Mouse (Mus musculus): ENCODE data around the gene Rftn2. TPM values are rescaled to one million over a fixed set of nuclear protein-coding genes. Genes with fewer than 3 reads are reported as not detected.
A peak's percentile ranks its signal among the peaks of the same experiment; 100 is the strongest.

The Rftn2 gene
- polyA plus RNA-seq, 1 experiment from 2014 or later = 38.2 TPM

DNA sequence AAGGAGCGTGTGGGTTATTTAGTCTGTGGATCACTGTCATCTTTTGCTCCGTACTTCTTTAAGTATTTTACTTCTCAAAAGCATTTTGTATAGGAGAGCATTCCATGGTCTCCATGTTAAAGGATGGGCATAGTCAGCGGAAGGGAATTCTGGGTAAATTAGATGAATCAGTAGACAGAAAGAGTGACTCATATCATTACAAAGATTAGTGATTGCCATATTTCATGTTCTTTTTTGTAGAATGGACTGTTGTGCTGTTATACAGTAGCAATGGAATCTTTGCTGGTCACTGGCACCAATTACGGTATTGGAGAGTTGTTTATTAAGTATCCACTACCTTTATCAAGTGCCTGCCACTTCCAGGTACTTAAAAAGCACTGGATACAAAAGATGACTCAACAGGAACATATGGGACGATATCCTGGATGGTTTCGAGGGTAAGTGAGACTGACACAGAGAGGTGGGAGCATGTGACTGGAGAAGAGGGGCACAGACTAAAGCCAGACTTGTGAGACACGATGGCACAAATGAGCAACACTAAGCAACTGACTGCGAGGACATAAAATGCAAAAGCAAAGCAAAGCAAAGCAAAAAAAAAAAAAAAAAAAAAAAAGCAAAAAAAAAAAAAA lies 1.8 kb upstream of the Rftn2 start:
- no peak overlapping the region for H3K4me2 ChIP-seq
- H3K4me3 ChIP-seq (replicated peaks) = no peak overlapping the region
- H3K4me1 ChIP-seq (replicated peaks) = peaks cover 13% of the 10 kb centered on the region
- no peaks in the 10 kb centered on the region for H3K36me3 ChIP-seq
- no peak overlapping the region for H3K9ac ChIP-seq (replicated peaks)
- H3K27ac ChIP-seq = no peak overlapping the region
- no peaks in the 10 kb centered on the region for H3K9me3 ChIP-seq
- 87% methylated on average over 8 of the region's 8 CpGs for WGBS
- no peak for ATAC-seq (ENCODE audit: insufficient number of reproducible peaks, insufficient read depth, low FRiP score, low TSS enrichment, low read depth)
- H3K27me3 ChIP-seq = no peaks in the 10 kb centered on the region

GRCm38 (mm10) chr1:55227376-55227775 lies 794 bp upstream of the Rftn2 start:
- no peak overlapping the region for H3K9ac ChIP-seq (replicated peaks)
- no peak for ATAC-seq (ENCODE audit: insufficient number of reproducible peaks, insufficient read depth, low FRiP score, low TSS enrichment, low read depth)
- H3K4me3 ChIP-seq (replicated peaks) = no peak overlapping the region
- H3K9me3 ChIP-seq = no peaks in the 10 kb centered on the region
- H3K4me2 ChIP-seq = peak overlapping the region; percentile 34; the same call in 1 of the 2 replicates
- no peak overlapping the region for H3K27ac ChIP-seq
- WGBS = 31% methylated on average over 1 of the region's 1 CpGs
- no peaks in the 10 kb centered on the region for H3K36me3 ChIP-seq
- no peaks in the 10 kb centered on the region for H3K27me3 ChIP-seq
- peaks cover 21% of the 10 kb centered on the region for H3K4me1 ChIP-seq (replicated peaks)

- Histone ChIP-seq H3K27me3 (no peaks in the 10 kb centered on the region), H3K9me3 (no peaks in the 10 kb centered on the region), H3K27ac (peak overlapping the region; percentile 86), H3K36me3 (no peaks in the 10 kb centered on the region), H3K9ac (replicated peaks) (peak overlapping the region; percentile 66), H3K4me1 (replicated peaks) (peaks cover 25% of the 10 kb centered on the region), H3K4me2 (peak overlapping the region; percentile 59), H3K4me3 (replicated peaks) (peak overlapping the region; percentile 58)
- ATAC-seq (ENCODE audit: insufficient number of reproducible peaks, insufficient read depth, low FRiP score, low TSS enrichment, low read depth) = no peak; the same call in 1 of the 2 replicates
- WGBS = 14% methylated on average over 3 of the region's 3 CpGs
Measured at GRCm38 (mm10) chr1:55225398-55225797, 1.2 kb downstream of the Rftn2 start.

- Histone ChIP-seq H3K36me3 (no peaks in the 10 kb centered on the region), H3K27me3 (no peaks in the 10 kb centered on the region), H3K4me1 (replicated peaks) (peaks cover 25% of the 10 kb centered on the region), H3K4me2 (peak overlapping the region; percentile 59), H3K4me3 (replicated peaks) (peak overlapping the region; percentile 58), H3K9ac (replicated peaks) (peak overlapping the region; percentile 66; the same call in 1 of the 2 replicates), H3K27ac (peak overlapping the region; percentile 24; the same call in 1 of the 2 replicates), H3K9me3 (no peaks in the 10 kb centered on the region)
- WGBS = 20% methylated on average over 11 of the region's 11 CpGs
- peak; percentile 47; the same call in 1 of the 2 replicates for ATAC-seq (ENCODE audit: insufficient number of reproducible peaks, insufficient read depth, low FRiP score, low TSS enrichment, low read depth)
Measured at GRCm38 (mm10) chr1:55224111-55224510, 2.5 kb downstream of the Rftn2 start.

- H3K27me3 ChIP-seq = no peaks in the 10 kb centered on the region
Measured at GRCm38 (mm10) chr1:55223026-55223425, 3.6 kb downstream of the Rftn2 start.

GRCm38 (mm10) chr1:55221352-55221751 lies 5.2 kb downstream of the Rftn2 start:
- no peak overlapping the region for H3K4me3 ChIP-seq (replicated peaks)
- no peak overlapping the region for H3K4me2 ChIP-seq
- ATAC-seq (ENCODE audit: insufficient number of reproducible peaks, insufficient read depth, low FRiP score, low TSS enrichment, low read depth) = no peak
- WGBS = 78% methylated on average over 4 of the region's 4 CpGs
- H3K9ac ChIP-seq (replicated peaks) = no peak overlapping the region
- H3K27me3 ChIP-seq = no peaks in the 10 kb centered on the region
- H3K4me1 ChIP-seq (replicated peaks) = peaks cover 36% of the 10 kb centered on the region
- no peaks in the 10 kb centered on the region for H3K9me3 ChIP-seq
- no peak overlapping the region for H3K27ac ChIP-seq
- H3K36me3 ChIP-seq = no peaks in the 10 kb centered on the region; the same call in 1 of the 2 replicates

More at GRCm38 (mm10) chr1:55223026-55223425, 3.6 kb downstream of the Rftn2 start:
- ATAC-seq (ENCODE audit: insufficient number of reproducible peaks, insufficient read depth, low FRiP score, low TSS enrichment, low read depth) = no peak
- Histone ChIP-seq H3K9me3 (no peaks in the 10 kb centered on the region), H3K4me3 (replicated peaks) (no peak overlapping the region), H3K9ac (replicated peaks) (no peak overlapping the region), H3K36me3 (no peaks in the 10 kb centered on the region; the same call in 1 of the 2 replicates), H3K4me1 (replicated peaks) (peaks cover 26% of the 10 kb centered on the region), H3K4me2 (no peak overlapping the region; the same call in 1 of the 2 replicates), H3K27ac (no peak overlapping the region)
- WGBS = 84% methylated on average over 7 of the region's 7 CpGs

- Histone ChIP-seq H3K9ac (replicated peaks) (no peak overlapping the region), H3K27me3 (no peaks in the 10 kb centered on the region), H3K4me1 (replicated peaks) (peaks cover 28% of the 10 kb centered on the region), H3K9me3 (no peaks in the 10 kb centered on the region), H3K4me2 (no peak overlapping the region), H3K27ac (0 out of 2 replicates have a peak overlapping the region, but pooled peaks have one; percentile 37), H3K4me3 (replicated peaks) (no peak overlapping the region), H3K36me3 (peaks cover 12% of the 10 kb centered on the region)
- ATAC-seq (ENCODE audit: insufficient number of reproducible peaks, insufficient read depth, low FRiP score, low TSS enrichment, low read depth) = no peak; the same call in 1 of the 2 replicates
- 14% methylated on average over 2 of the region's 2 CpGs for WGBS
Measured at GRCm38 (mm10) chr1:55217191-55217590, 9.4 kb downstream of the Rftn2 start.

DNA sequence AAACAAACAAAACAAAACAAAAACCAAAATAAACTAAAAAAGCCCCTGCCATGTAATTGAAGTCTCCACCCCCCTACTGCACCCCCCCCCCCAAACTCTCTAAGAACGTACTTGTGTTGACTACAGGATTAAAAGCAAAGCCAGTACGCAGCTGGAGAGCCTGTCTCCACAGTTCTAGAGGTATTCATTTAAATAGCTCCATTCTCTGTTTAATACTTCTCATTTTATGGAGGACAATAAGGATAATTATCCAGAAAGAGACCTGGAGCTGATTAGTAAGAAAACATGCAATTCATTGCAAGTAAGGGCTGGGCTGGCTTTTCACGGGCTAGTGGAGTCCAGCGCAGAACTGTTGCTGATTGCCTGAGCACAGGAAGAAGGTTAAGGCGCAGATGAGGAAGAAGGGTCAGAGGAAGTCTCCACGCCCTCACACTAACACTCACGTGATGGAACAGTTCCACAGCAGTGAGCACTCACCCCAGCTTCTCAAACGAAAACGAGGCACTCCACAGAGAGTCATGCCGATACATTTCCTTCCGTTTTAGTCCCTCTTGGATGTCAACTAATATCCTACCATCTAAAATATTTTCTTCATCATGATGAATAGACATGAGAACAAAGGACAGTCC lies 11.3 kb downstream of the Rftn2 start:
- no peak overlapping the region for H3K9ac ChIP-seq (replicated peaks)
- peaks cover 12% of the 10 kb centered on the region for H3K36me3 ChIP-seq
- no peak for ATAC-seq (ENCODE audit: insufficient number of reproducible peaks, insufficient read depth, low FRiP score, low TSS enrichment, low read depth)
- H3K27me3 ChIP-seq = no peaks in the 10 kb centered on the region
- peaks cover 35% of the 10 kb centered on the region for H3K4me1 ChIP-seq (replicated peaks)
- H3K9me3 ChIP-seq = no peaks in the 10 kb centered on the region
- no peak overlapping the region for H3K4me2 ChIP-seq
- 48% methylated on average over 11 of the region's 11 CpGs for WGBS
- no peak overlapping the region; the same call in 1 of the 2 replicates for H3K27ac ChIP-seq
- no peak overlapping the region for H3K4me3 ChIP-seq (replicated peaks)

- peaks cover 12% of the 10 kb centered on the region for H3K36me3 ChIP-seq
- H3K4me1 ChIP-seq (replicated peaks) = peaks cover 40% of the 10 kb centered on the region
- no peaks in the 10 kb centered on the region for H3K9me3 ChIP-seq
- no peak overlapping the region for H3K4me3 ChIP-seq (replicated peaks)
- H3K27ac ChIP-seq = no peak overlapping the region
- no peaks in the 10 kb centered on the region for H3K27me3 ChIP-seq
- 88% methylated on average over 6 of the region's 6 CpGs for WGBS
- no peak overlapping the region for H3K4me2 ChIP-seq
- ATAC-seq (ENCODE audit: insufficient number of reproducible peaks, insufficient read depth, low FRiP score, low TSS enrichment, low read depth) = no peak
- no peak overlapping the region for H3K9ac ChIP-seq (replicated peaks)
Measured at GRCm38 (mm10) chr1:55213936-55214335, 12.6 kb downstream of the Rftn2 start.

- 35% methylated on average over 6 of the region's 6 CpGs for WGBS
- no peak overlapping the region for H3K4me2 ChIP-seq
- no peak overlapping the region for H3K4me3 ChIP-seq (replicated peaks)
- H3K9ac ChIP-seq (replicated peaks) = no peak overlapping the region
- ATAC-seq (ENCODE audit: insufficient number of reproducible peaks, insufficient read depth, low FRiP score, low TSS enrichment, low read depth) = no peak
- peaks cover 40% of the 10 kb centered on the region for H3K4me1 ChIP-seq (replicated peaks)
- peaks cover 12% of the 10 kb centered on the region for H3K36me3 ChIP-seq
- H3K27me3 ChIP-seq = no peaks in the 10 kb centered on the region
- no peaks in the 10 kb centered on the region for H3K9me3 ChIP-seq
- no peak overlapping the region for H3K27ac ChIP-seq
Measured at GRCm38 (mm10) chr1:55213475-55213874, 13.1 kb downstream of the Rftn2 start.

GRCm38 (mm10) chr1:55212771-55213170 lies 13.8 kb downstream of the Rftn2 start:
- WGBS = 80% methylated on average over 4 of the region's 4 CpGs
- H3K4me1 ChIP-seq (replicated peaks) = peaks cover 37% of the 10 kb centered on the region

More at GRCm38 (mm10) chr1:55212771-55213170, 13.8 kb downstream of the Rftn2 start:
- no peak overlapping the region for H3K27ac ChIP-seq
- H3K9me3 ChIP-seq = no peaks in the 10 kb centered on the region
- peaks cover 19% of the 10 kb centered on the region for H3K36me3 ChIP-seq
- ATAC-seq (ENCODE audit: insufficient number of reproducible peaks, insufficient read depth, low FRiP score, low TSS enrichment, low read depth) = no peak
- no peak overlapping the region for H3K4me2 ChIP-seq
- H3K4me3 ChIP-seq (replicated peaks) = no peak overlapping the region
- H3K27me3 ChIP-seq = no peaks in the 10 kb centered on the region
- no peak overlapping the region for H3K9ac ChIP-seq (replicated peaks)
